ENCODE assay signal across 18 mouse cellular contexts in the genomic region with DNA sequence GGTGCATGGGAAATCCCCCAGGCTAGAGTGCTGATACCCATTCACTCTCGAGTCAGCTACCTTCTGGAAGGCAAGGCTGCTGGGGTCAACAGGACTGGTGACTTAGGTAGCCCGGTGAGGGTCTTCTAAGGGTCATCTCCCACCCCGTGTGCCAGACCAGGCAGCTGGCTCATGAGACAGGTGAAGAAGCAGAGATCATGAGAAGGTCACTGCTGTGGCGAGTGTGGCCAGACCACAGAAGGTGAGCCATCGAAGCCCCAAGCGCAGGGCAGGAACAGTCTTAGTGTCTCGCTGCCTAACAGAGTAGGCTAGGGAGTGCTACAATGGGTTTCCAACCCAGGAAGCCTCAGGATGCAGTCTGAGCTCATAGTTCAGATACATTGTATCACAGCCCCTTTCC. TPM values are rescaled to one million over a fixed set of nuclear protein-coding genes. Genes with fewer than 3 reads are reported as not detected.
A peak's percentile ranks its signal among the peaks of the same experiment; 100 is the strongest.
DNase-seq lines count a peak whose midpoint lies in the region; TF ChIP-seq lines count a peak whose summit lies in the region.
"Had no signal": no experiment of that assay in that cellular context is flagged by ENCODE, and none has a peak within 500 bp of the region (broad histone marks: within the 10 kb centered on the region; RNA-seq: fewer than 3 reads in every experiment).

No protein-coding gene starts in this region.

- TF ChIP-seq CTCF in lung, adult 2 months (IDR thresholded peaks at IDR 0.05; ENCODE audit: insufficient read depth, low read length): no peak

- H3ac ChIP-seq in myocyte (ENCODE audit: control insufficient read depth, insufficient read length): no peak overlapping the region

- peak overlapping the region; percentile 60 for H3K4me2 ChIP-seq in myocyte (ENCODE audit: low read depth)

- WGBS in lung, adult 2 months: 89% methylated on average over 7 of the region's 7 CpGs

- TF ChIP-seq POLR2A in myocyte (IDR thresholded peaks at IDR 0.05; ENCODE audit: insufficient read length, low read depth): peak; percentile 18
- no peak for TF ChIP-seq POLR2A in lung, adult 2 months (IDR thresholded peaks at IDR 0.05; ENCODE audit: borderline replicate concordance, extremely low read depth, low read depth, low read length)

- peaks cover 8% of the 10 kb centered on the region; the same call in 1 of the 2 replicates for H3K4me1 ChIP-seq in lung, adult 2 months (ENCODE audit: control insufficient read depth, insufficient read depth, low read length)

- no peak overlapping the region for H3K4me3 ChIP-seq in myocyte
- no peak overlapping the region for H3K4me3 ChIP-seq in lung, adult 2 months (replicated peaks; ENCODE audit: extremely low read depth, low read depth, low read length)

- peak; percentile 75 for DNase-seq in testis, postnatal 14 days (ENCODE audit: low spot score)
- no peak for DNase-seq in testis, postnatal 10 days (ENCODE audit: low spot score)
- no peak for DNase-seq in lung, adult 2 months
- DNase-seq: adrenal gland, adult 2 months; adrenal gland, adult 8-10 months; adrenal gland, postnatal 10 days; adrenal gland, postnatal 14 days; adrenal gland, postnatal 25 days; adrenal gland, postnatal 36 days; B cell, adult 2 months; cerebellum, adult 11 months; cerebellum, adult 11-12 months; cerebellum, adult 18-20 months had no signal

- H3K36me3 ChIP-seq in myocyte (ENCODE audit: control insufficient read depth, insufficient read depth): peaks cover 3% of the 10 kb centered on the region
- H3K36me3 ChIP-seq: G1E had no signal

- H3K79me2 ChIP-seq in myocyte (ENCODE audit: control insufficient read depth, insufficient read depth): peaks cover 22% of the 10 kb centered on the region

- H3K27me3 ChIP-seq in myocyte (ENCODE audit: control insufficient read depth, insufficient read depth, insufficient read length): no peaks in the 10 kb centered on the region
- H3K27me3 ChIP-seq: Patski had no signal

TF ChIP-seq in myocyte, 11 proteins besides CTCF, POLR2A, EP300 and RAD21:
- no peak for TF ChIP-seq POLR2AphosphoS2 (IDR thresholded peaks at IDR 0.05; ENCODE audit: insufficient read length, low read depth)
- TF ChIP-seq REST (IDR thresholded peaks at IDR 0.05; ENCODE audit: insufficient read depth, insufficient read length): no peak
- no peak for TF ChIP-seq E2F4 (IDR thresholded peaks at IDR 0.05; ENCODE audit: insufficient read depth)
- TF ChIP-seq TCF3 (IDR thresholded peaks at IDR 0.05; ENCODE audit: insufficient read length, low read depth): peak; percentile 26
- TF ChIP-seq USF1 (IDR thresholded peaks at IDR 0.05; ENCODE audit: low read depth): no peak
- no peak for TF ChIP-seq MAX (IDR thresholded peaks at IDR 0.05; ENCODE audit: low read depth)
- TF ChIP-seq TCF12 (IDR thresholded peaks at IDR 0.05; ENCODE audit: insufficient read depth, poor library complexity, severe bottlenecking): peak; percentile 36
- TF ChIP-seq SRF (IDR thresholded peaks at IDR 0.05; ENCODE audit: control insufficient read depth, insufficient read length, low read depth): no peak
- TF ChIP-seq CEBPB (IDR thresholded peaks at IDR 0.05; ENCODE audit: insufficient read depth, poor library complexity, severe bottlenecking): no peak
- TF ChIP-seq MYOG (IDR thresholded peaks at IDR 0.05; ENCODE audit: control insufficient read depth in 1 of 3, insufficient read depth in 1 of 3, insufficient read length in 2 of 3, low read depth in 2 of 3): peak in 2 of 3 experiments; percentile 50 to 91
- TF ChIP-seq MYOD1 (IDR thresholded peaks at IDR 0.05; ENCODE audit: control insufficient read depth in 1 of 3, insufficient read length in 2 of 3, low read depth in 2 of 3): peak in 2 of 3 experiments; percentile 40 to 89
TF ChIP-seq in myocyte: peak in this region for 4.

RNA-seq across cellular contexts. Expression of a gene that starts 12.3 kb away (rescaled TPM):
- 65.8 TPM for polyA plus RNA-seq in myocyte (2012; fragmentation: generic; extraction: Trizol)
- polyA plus RNA-seq in lung, adult 2 months (2012; rRNA removed): 46.7 and 49.9 TPM in 2 replicates

RNA-seq across cellular contexts. Expression of a gene that starts 31.1 kb away (rescaled TPM):
- 4.0 TPM for polyA plus RNA-seq in myocyte (2012; fragmentation: generic; extraction: Trizol)
- polyA plus RNA-seq in lung, adult 2 months (2012; rRNA removed): 8.1 and 12.7 TPM in 2 replicates
- polyA plus RNA-seq: G1E had no signal

RNA-seq across cellular contexts. Expression of a gene that starts 45.5 kb away (rescaled TPM):
- 28.5 TPM for polyA plus RNA-seq in myocyte (2012; fragmentation: generic; extraction: Trizol)
- polyA plus RNA-seq in lung, adult 2 months (2012; rRNA removed): 16.7 and 18.2 TPM in 2 replicates

RNA-seq across cellular contexts. Expression of a gene that starts 46.2 kb away (rescaled TPM):
- 14.7 TPM for polyA plus RNA-seq in myocyte (2012; fragmentation: generic; extraction: Trizol)
- polyA plus RNA-seq in lung, adult 2 months (2012; rRNA removed): 0.08 TPM in 1 of 2 replicates, not detected in the other
- polyA plus RNA-seq: activated CD4-positive, CD25-positive, alpha-beta regulatory T cell, adult 4 months; adrenal gland, adult 2 months; CD4-positive, CD25-positive, alpha-beta regulatory T cell, adult 4 months had no signal

RNA-seq across cellular contexts. Expression of a gene that starts 57.1 kb away (rescaled TPM):
- polyA plus RNA-seq in myocyte (2012; fragmentation: generic; extraction: Trizol): 7.2 TPM
- polyA plus RNA-seq in lung, adult 2 months (2012; rRNA removed): 15.9 and 21.6 TPM in 2 replicates
